Mouse (Mus musculus) forebrain, postnatal 0 days (tissue): ENCODE results near the gene Akap4. TPM values are rescaled to one million over a fixed set of nuclear protein-coding genes. Genes with fewer than 3 reads are reported as not detected.

ENCODE experiments used
- ATAC-seq: fragments of 200-750 bp; cut with Nextera tagmentation; 2 replicates; pipeline ENCODE4 v1.8.0; 2017; ENCODE audit warnings: mild to moderate bottlenecking, moderate library complexity
- DNase-seq: peaks from one replicate; pipeline ENCODE4 v3.0.0-alpha.2; 2015
- H3K27ac ChIP-seq: fragments of 300-500 bp; sonication (generic); 2 replicates; pipeline ENCODE4 v1.5.1; 2014; ENCODE audit warnings: low read depth, mild to moderate bottlenecking, antibody characterized with exemption, low read length, moderate library complexity, mixed read lengths
- H3K27me3 ChIP-seq: fragments of 300-500 bp; sonication (generic); 2 replicates; pipeline ENCODE4 v1.6.1; 2014; ENCODE audit warnings: mild to moderate bottlenecking, low read length, mixed read lengths; ENCODE audit not compliant: insufficient read depth
- H3K36me3 ChIP-seq: fragments of 300-500 bp; sonication (generic); 2 replicates; pipeline ENCODE4 v1.6.1; 2014; ENCODE audit warnings: mild to moderate bottlenecking, moderate library complexity; ENCODE audit not compliant: insufficient read depth
- H3K4me1 ChIP-seq: fragments of 300-500 bp; sonication (generic); 2 replicates; pipeline ENCODE4 v1.6.1; 2014; ENCODE audit warnings: antibody characterized with exemption; ENCODE audit not compliant: insufficient read depth
- H3K4me2 ChIP-seq: fragments of 300-500 bp; sonication (generic); 2 replicates; pipeline ENCODE4 v1.6.1; 2014; ENCODE audit warnings: low read depth, mild to moderate bottlenecking, moderate library complexity
- H3K4me3 ChIP-seq: fragments of 300-500 bp; sonication (generic); 2 replicates; pipeline ENCODE4 v1.5.1; 2014; ENCODE audit warnings: low read depth, low read length, mixed read lengths
- H3K9ac ChIP-seq: fragments of 300-500 bp; sonication (generic); 2 replicates; pipeline ENCODE4 v1.6.1; 2014; ENCODE audit warnings: mild to moderate bottlenecking
- H3K9me3 ChIP-seq: fragments of 300-500 bp; sonication (generic); 2 replicates; pipeline ENCODE4 v1.6.1; 2016; ENCODE audit warnings: low read length
- CTCF ChIP-seq: sonication (generic); IDR thresholded peaks from 2 replicates; pipeline ENCODE4 v1.5.1; 2016; ENCODE audit warnings: antibody characterized with exemption, control low read depth, low read depth
- WGBS: fragments of 180-500 bp; shearing (Covaris S2); extraction: QIAGEN DNeasy Blood & Tissue Kit; methylation state at CpG from one replicate; pipeline ENCODE4 v1.1.7; 2014; 5-methylcytosine and 5-hydroxymethylcytosine counted together
- polyA plus RNA-seq: library from polyadenylated mRNA; unstranded; fragments of >200 nt; fragmentation: Nextera tagmentation; extraction: Ambion mirVana; gene quantifications from 2 replicates; pipeline ENCODE4 v1.2.1, GENCODE M21; 2015
- total RNA-seq: library from RNA; depleted of rRNA; stranded (reverse); fragments of >200 nt; gene quantifications from 2 replicates; pipeline ENCODE4 v1.2.3, GENCODE M21; 2014; rRNA removed

Gene Akap4
- total and polyA plus RNA-seq, 2 experiments from 2014 or later, result not detected

GRCm38 (mm10) chrX:7090323-7090722 is 23.0 kb downstream of the Akap4 start:
- H3K4me3 ChIP-seq, result no peak overlapping the region
- no peaks in the 10 kb centered on the region for H3K36me3 ChIP-seq
- no peak for TF ChIP-seq CTCF
- H3K9ac ChIP-seq, result no peak overlapping the region
- ATAC-seq (no peak), DNase-seq (no peak)
- H3K27ac ChIP-seq, result no peak overlapping the region
- no peaks in the 10 kb centered on the region for H3K27me3 ChIP-seq
- H3K4me2 ChIP-seq, result no peak overlapping the region
- H3K4me1 ChIP-seq, result no peaks in the 10 kb centered on the region
- no peaks in the 10 kb centered on the region for H3K9me3 ChIP-seq

- no peak for ATAC-seq
Observed at GRCm38 (mm10) chrX:7102280-7102679, 35.0 kb downstream of the Akap4 start.

GRCm38 (mm10) chrX:7114885-7115284 is 47.6 kb downstream of the Akap4 start:
- Histone ChIP-seq H3K9ac (no peak overlapping the region), H3K4me3 (no peak overlapping the region), H3K4me1 (no peaks in the 10 kb centered on the region), H3K9me3 (no peaks in the 10 kb centered on the region), H3K36me3 (no peaks in the 10 kb centered on the region), H3K27me3 (no peaks in the 10 kb centered on the region), H3K4me2 (no peak overlapping the region), H3K27ac (no peak overlapping the region)
- DNase-seq (peak; percentile 4), ATAC-seq (no peak)
- TF ChIP-seq CTCF, result no peak
- 61% methylated on average over 3 of the region's 3 CpGs for WGBS

More at GRCm38 (mm10) chrX:7102280-7102679, 35.0 kb downstream of the Akap4 start:
- Histone ChIP-seq H3K4me1 (no peaks in the 10 kb centered on the region), H3K9ac (no peak overlapping the region), H3K27ac (no peak overlapping the region), H3K9me3 (no peaks in the 10 kb centered on the region), H3K27me3 (no peaks in the 10 kb centered on the region), H3K4me3 (no peak overlapping the region), H3K36me3 (no peaks in the 10 kb centered on the region), H3K4me2 (no peak overlapping the region)
- TF ChIP-seq CTCF, result no peak
- no peak for DNase-seq

GRCm38 (mm10) chrX:7121618-7122280 is 54.4 kb downstream of the Akap4 start:
- Histone ChIP-seq H3K9ac (no peak overlapping the region), H3K4me1 (no peaks in the 10 kb centered on the region), H3K4me3 (no peak overlapping the region), H3K36me3 (no peaks in the 10 kb centered on the region), H3K4me2 (no peak overlapping the region), H3K27me3 (no peaks in the 10 kb centered on the region), H3K27ac (no peak overlapping the region), H3K9me3 (no peaks in the 10 kb centered on the region)
- WGBS, result 83% methylated on average over 4 of the region's 4 CpGs
- TF ChIP-seq CTCF, result no peak
- ATAC-seq (no peak), DNase-seq (no peak)

Other genes starting within 250 kb of the Akap4 start
- gene Ccnb3, start 25.9 kb upstream of the Akap4 start, total RNA-seq, result not detected in 2 replicates
- gene Ccnb3, start 25.9 kb upstream of the Akap4 start, polyA plus RNA-seq, result not detected in 2 replicates